Mouse (Mus musculus): ENCODE data around the gene Zgrf1.

Gene Zgrf1

DNA sequence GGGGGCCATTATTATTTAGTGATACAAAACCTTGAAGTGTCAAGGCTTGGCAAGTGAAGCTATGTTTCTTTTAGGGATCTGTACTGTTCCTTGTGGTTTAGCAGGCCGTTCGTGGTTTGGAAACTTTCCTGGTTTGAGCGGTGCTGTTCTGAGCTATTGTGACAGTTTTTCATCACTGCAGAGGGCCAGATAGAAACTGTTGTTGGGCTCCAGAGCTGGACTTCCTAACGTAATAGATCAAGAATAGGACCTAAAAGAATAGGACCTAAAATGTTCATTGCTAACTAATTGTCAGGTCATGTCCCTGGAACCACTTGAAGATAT is 393 bp downstream of the Zgrf1 start:
- in situ Hi-C loops (cut with MboI; ENCODE audit: unreplicated experiment in 2 of 2), result loop anchor here (10.0 to 25.0 kb wide), 3 partner anchors 201 to 1659 kb away; partner anchors contain the start of gene Camk2d (in 1 of the 2)

GRCm38 (mm10) chr3:127554723-127555122 is 1.4 kb downstream of the Zgrf1 start:
- in situ Hi-C loops (cut with MboI; ENCODE audit: unreplicated experiment in 2 of 2), result loop anchor here (5.0 to 25.0 kb wide), 4 partner anchors 200 to 1658 kb away; partner anchors contain the start of gene Camk2d (in 1 of the 2)

GRCm38 (mm10) chr3:127558201-127558600 is 4.9 kb downstream of the Zgrf1 start:
- in situ Hi-C loops (cut with MboI; ENCODE audit: unreplicated experiment in 2 of 2), result loop anchor here (5.0 to 25.0 kb wide), 4 partner anchors 197 to 1654 kb away; partner anchors contain the start of gene Camk2d (in 1 of the 2)

GRCm38 (mm10) chr3:127562974-127563373 is 9.7 kb downstream of the Zgrf1 start:
- in situ Hi-C loops (cut with MboI; ENCODE audit: unreplicated experiment in 2 of 2), result loop anchor here (10.0 to 25.0 kb wide), 3 partner anchors 192 to 1649 kb away; partner anchors contain the start of gene Camk2d (in 1 of the 2)

DNA sequence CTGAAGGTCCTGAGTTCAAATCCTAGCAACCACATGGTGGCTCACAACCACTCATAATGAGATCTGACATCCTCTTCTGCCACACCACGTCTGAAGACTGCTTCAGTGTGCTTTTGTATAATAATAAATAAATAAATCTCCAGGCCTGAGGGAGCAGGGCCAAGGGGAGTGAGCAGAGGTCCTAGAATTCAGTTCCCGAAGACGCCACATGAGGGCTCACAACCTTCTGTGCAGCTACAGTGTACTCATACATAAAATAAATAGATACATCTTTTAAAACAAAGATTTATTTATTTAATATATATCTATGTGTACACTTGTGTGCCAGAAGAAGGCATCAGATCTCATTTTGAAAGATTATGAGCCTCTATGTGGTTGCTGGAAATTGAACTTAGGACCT is 11.8 kb downstream of the Zgrf1 start:
- in situ Hi-C loops (cut with MboI; ENCODE audit: unreplicated experiment in 2 of 2), result loop anchor here (10.0 to 25.0 kb wide), 3 partner anchors 190 to 1647 kb away; partner anchors contain the start of gene Camk2d (in 1 of the 2)

GRCm38 (mm10) chr3:127572557-127572956 is 19.3 kb downstream of the Zgrf1 start:
- in situ Hi-C loops (cut with MboI; ENCODE audit: unreplicated experiment in 2 of 2), result loop anchor here (25.0 kb wide), 2 partner anchors 985 to 1640 kb away; partner anchors contain the start of gene Camk2d (in 1 of the 2)

DNA sequence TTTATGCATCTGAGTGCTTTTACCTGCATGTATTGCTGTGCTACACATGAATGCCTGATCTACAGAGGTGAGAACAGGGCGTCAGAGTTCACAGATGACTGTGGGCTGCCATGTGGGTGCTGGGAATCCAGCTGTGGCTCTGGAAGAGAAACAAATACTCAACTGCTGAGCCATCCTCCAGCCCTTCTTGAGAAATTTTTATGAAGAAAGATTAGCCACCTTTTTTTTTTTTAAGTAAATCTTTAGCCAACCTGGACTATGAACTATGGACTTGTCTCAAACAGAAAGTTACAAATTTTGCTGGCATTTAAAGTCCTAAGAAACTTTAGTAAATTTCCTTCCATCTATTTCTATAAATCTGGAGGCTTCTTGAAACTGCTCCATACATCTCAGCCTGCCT is 43.8 kb downstream of the Zgrf1 start:
- in situ Hi-C loops (cut with MboI; ENCODE audit: unreplicated experiment in 2 of 2), result loop anchor here in 1 of 2 experiments (25.0 kb wide), 1 partner anchor 1615 kb away; no protein-coding TSS in a partner anchor

DNA sequence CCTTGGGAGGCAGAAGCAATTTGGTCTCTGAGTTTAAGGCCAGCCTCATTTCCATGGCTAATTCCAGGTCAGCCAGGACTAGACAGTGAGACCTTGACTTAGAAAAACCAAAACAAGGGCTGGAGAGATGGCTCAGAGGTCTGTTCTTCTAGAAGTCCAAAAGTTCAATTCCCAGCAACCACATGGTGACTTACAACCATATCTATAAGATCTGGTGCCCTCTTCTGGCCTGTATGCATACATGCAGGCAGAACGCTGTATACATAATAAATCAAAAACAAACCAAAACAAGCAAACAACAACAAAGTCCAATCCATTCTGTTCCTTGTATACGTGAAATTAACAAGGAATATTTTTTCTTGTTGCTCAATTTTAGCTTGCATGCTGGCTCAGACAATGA is 54.8 kb downstream of the Zgrf1 start:
- in situ Hi-C loops (cut with MboI; ENCODE audit: unreplicated experiment in 2 of 2), result loop anchor here in 1 of 2 experiments (25.0 kb wide), 2 partner anchors 146 to 296 kb away; no protein-coding TSS in a partner anchor

DNA sequence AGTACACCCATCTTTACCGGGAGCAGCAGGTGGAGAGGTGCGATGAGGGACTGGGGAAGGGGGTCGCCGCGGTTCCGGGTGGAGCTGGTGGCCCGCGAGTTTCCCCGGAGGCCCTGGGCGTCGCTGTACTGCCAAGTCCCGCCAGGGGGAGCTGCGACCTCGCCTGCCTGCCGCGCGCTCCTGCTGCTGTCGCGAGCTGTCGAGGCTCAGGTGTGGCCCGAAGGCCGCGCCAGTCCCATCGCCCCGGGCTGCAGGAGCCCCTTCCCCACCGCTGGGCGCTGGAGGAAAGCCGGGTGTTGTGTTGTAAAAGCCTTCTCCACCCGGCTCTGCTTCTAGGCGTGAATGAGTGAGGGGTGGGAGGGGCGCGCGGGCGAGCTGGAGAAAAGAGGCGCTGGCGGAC is 72.0 kb downstream of the Zgrf1 start:
- in situ Hi-C loops (cut with MboI; ENCODE audit: unreplicated experiment in 2 of 2), result loop anchor here (5.0 to 10.0 kb wide), 3 partner anchors 130 to 710 kb away; no protein-coding TSS in a partner anchor

GRCm38 (mm10) chr3:127625701-127626399 is 72.6 kb downstream of the Zgrf1 start:
- in situ Hi-C loops (cut with MboI; ENCODE audit: unreplicated experiment in 2 of 2), result loop anchor here (5.0 to 10.0 kb wide), 3 partner anchors 129 to 709 kb away; no protein-coding TSS in a partner anchor

DNA sequence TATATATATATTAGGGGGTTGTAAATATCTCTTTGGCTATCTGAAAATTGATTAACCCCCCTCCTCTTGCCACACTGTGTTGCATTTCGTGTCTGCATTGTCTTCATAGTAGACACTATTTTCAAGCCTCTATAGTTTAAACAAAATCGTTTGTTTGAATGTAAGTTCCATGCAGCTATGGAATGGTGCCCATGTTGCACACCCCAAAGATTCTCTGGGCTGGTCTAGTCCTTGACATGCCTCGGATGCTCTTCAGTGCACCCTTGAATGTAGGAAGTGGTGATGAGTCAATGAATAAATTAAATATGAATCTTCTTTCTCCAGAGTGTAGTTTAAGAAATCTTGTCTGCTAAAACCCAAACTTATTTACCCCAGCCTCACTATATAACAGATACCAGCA is 73.2 kb downstream of the Zgrf1 start:
- in situ Hi-C loops (cut with MboI; ENCODE audit: unreplicated experiment in 2 of 2), result loop anchor here (5.0 to 10.0 kb wide), 3 partner anchors 128 to 708 kb away; no protein-coding TSS in a partner anchor

GRCm38 (mm10) chr3:127627151-127627955 is 74.1 kb downstream of the Zgrf1 start:
- in situ Hi-C loops (cut with MboI; ENCODE audit: unreplicated experiment in 2 of 2), result loop anchor here (5.0 to 10.0 kb wide), 3 partner anchors 127 to 707 kb away; no protein-coding TSS in a partner anchor

DNA sequence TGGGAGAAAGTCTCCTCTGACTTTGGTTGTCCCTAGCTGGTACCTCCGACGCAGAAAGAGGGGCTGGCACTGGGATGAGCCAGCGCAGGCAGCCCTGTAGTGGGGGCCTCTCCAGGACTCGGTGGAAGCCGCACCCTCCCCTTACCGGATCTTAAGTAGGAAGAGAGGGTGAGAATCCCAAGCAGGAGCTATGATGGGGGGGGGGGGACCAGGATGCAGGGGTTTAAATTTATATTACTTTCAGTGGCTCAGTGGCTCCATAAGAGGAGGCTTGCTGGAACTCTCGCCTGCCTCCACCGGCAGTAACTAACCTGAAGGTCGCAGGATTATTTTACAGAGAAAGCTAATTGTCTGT is 74.6 kb downstream of the Zgrf1 start:
- in situ Hi-C loops (cut with MboI; ENCODE audit: unreplicated experiment in 2 of 2), result loop anchor here (5.0 to 10.0 kb wide), 3 partner anchors 127 to 707 kb away; no protein-coding TSS in a partner anchor

DNA sequence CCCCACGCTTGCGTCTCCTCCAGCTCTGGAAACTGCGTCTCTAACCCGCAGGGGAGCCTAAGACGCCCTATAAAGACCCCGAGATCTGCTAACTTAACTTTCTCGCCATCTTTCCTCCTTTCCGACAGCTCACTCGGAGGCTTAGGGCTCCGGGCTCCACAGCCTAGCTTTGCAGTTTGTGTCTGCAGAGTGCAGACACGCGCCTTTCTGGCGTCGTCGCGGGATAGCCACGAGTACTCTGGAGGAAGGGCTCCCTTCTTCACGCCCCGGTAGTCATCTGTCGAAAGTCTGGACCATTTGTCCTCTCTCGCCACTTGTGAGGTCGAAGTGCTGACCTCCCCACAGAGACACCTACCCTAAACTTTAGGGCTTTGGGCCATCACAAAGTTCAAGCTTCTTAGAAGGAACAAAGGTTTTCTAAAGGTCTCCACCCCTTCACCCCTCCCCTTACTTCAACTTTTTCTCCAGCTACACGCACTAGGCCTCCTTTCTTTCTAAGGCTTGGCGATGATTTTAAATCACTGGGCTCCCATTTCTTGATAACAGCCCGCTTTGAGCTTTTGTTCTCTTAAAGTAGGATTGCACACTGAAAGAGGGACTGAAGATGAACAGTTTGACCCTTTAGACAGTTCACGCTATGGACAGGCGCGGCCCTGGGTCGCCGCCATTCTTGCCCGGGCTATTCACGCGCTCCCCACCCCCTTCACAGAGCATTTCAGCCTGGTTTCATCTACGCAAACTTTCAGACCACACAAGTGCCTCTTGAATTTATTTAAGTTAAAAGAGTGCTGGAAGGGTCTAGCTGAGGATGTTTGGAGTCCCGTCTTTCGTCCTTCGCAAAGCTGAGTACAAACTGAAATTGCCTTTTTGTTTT is 75.3 kb downstream of the Zgrf1 start:
- in situ Hi-C loops (cut with MboI; ENCODE audit: unreplicated experiment in 2 of 2), result loop anchor here (5.0 to 10.0 kb wide), 3 partner anchors 126 to 706 kb away; no protein-coding TSS in a partner anchor

GRCm38 (mm10) chr3:127630190-127630589 is 76.9 kb downstream of the Zgrf1 start:
- in situ Hi-C loops (cut with MboI; ENCODE audit: unreplicated experiment in 2 of 2), result loop anchor here in 1 of 2 experiments (5.0 kb wide), 1 partner anchor 317 kb away; no protein-coding TSS in a partner anchor

DNA sequence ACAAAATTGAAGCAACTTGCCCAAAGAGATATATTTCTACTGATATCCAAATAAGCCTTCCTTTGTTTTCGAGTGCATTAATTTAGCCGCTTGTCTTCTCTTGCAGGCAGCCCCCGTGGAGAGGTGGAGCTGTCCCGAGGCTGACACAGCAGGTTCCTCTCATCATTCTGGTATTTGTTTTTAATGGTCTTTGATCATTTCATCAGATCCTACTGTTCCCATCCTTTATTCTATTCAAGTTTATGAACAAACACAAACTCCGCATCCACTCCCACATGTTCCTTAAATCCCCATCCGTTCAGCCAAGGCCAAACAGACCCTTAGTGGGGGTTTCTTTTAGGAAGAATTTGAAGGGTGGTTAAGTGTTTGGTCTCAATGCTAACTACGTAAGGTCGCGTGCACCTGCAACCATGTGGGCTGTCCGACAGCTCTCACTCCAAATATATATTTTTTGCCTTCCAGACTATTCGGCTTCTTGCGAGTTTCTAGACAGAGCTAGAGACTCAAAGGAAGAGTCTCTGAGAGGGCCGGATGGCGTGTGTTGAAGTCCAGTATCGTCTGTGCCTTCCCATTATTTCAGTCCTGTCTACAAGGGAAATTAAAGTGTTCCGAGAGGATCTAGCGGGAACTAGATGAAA is 77.6 kb downstream of the Zgrf1 start:
- in situ Hi-C loops (cut with MboI; ENCODE audit: unreplicated experiment in 2 of 2), result loop anchor here in 1 of 2 experiments (5.0 kb wide), 1 partner anchor 316 kb away; no protein-coding TSS in a partner anchor

GRCm38 (mm10) chr3:127631582-127631981 is 78.3 kb downstream of the Zgrf1 start:
- in situ Hi-C loops (cut with MboI; ENCODE audit: unreplicated experiment in 2 of 2), result loop anchor here in 1 of 2 experiments (5.0 kb wide), 1 partner anchor 316 kb away; no protein-coding TSS in a partner anchor

DNA sequence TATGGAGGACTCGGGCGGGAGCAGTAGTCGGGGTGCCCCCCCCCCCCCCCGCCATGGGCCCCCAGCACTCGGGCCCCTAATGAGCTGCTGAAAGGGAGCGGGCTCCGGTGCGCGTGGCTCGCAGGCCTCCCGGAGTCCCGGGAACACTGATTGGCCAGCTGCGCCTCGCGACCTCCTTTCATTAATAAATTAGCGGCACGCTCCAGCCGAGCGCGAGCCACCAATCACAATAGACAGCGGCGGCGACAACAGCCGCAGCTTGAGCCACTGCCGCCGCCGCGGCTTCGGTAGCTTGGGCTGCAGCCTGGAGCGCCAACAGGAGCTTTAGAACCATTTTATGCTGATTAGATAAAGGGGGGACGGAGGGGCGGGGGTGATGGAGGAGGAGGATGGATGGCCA is 79.2 kb downstream of the Zgrf1 start:
- in situ Hi-C loops (cut with MboI; ENCODE audit: unreplicated experiment in 2 of 2), result loop anchor here in 1 of 2 experiments (5.0 kb wide), 1 partner anchor 315 kb away; no protein-coding TSS in a partner anchor

All from v-Abl transformed pro-B cells (cell line).